Mouse (Mus musculus): ENCODE data around the gene Opcml. TPM values are rescaled to one million over a fixed set of nuclear protein-coding genes. Genes with fewer than 3 reads are reported as not detected.

Gene Opcml
- polyA plus RNA-seq, 1 experiment from 2014 or later, result 2.5 TPM

GRCm38 (mm10) chr9:28737955-28738354, 947.4 kb downstream of the Opcml start:
- no peak for DNase-seq (ENCODE audit: low spot score)
- Histone ChIP-seq H3K36me3 (no peaks in the 10 kb centered on the region), H3K9me3 (no peaks in the 10 kb centered on the region), H3K4me3 (no peak overlapping the region), H3K27me3 (ENCODE audit: insufficient read depth, poor library complexity, severe bottlenecking) (no peaks in the 10 kb centered on the region), H3K4me1 (replicated peaks) (no peaks in the 10 kb centered on the region), H3K27ac (no peak overlapping the region)
- 93% methylated on average over 2 of the region's 2 CpGs for WGBS

- WGBS, result 67% methylated on average over 1 of the region's 1 CpGs
- Histone ChIP-seq H3K4me1 (replicated peaks) (no peaks in the 10 kb centered on the region), H3K27me3 (ENCODE audit: insufficient read depth, poor library complexity, severe bottlenecking) (no peaks in the 10 kb centered on the region), H3K27ac (no peak overlapping the region), H3K36me3 (no peaks in the 10 kb centered on the region), H3K4me3 (no peak overlapping the region), H3K9me3 (no peaks in the 10 kb centered on the region)
- DNase-seq (ENCODE audit: low spot score), result no peak
Observed at GRCm38 (mm10) chr9:28738451-28738860, 947.9 kb downstream of the Opcml start.

GRCm38 (mm10) chr9:28744771-28745170, 954.2 kb downstream of the Opcml start:
- no peak for DNase-seq (ENCODE audit: low spot score)
- H3K4me3 ChIP-seq, result no peak overlapping the region
- 89% methylated on average over 3 of the region's 3 CpGs for WGBS

GRCm38 (mm10) chr9:28748902-28749301, 958.3 kb downstream of the Opcml start:
- H3K4me1 ChIP-seq (replicated peaks), result no peaks in the 10 kb centered on the region
- H3K27ac ChIP-seq, result no peak overlapping the region

More at GRCm38 (mm10) chr9:28744771-28745170, 954.2 kb downstream of the Opcml start:
- no peak overlapping the region for H3K27ac ChIP-seq
- no peaks in the 10 kb centered on the region for H3K9me3 ChIP-seq
- H3K27me3 ChIP-seq (ENCODE audit: insufficient read depth, poor library complexity, severe bottlenecking), result no peaks in the 10 kb centered on the region
- no peaks in the 10 kb centered on the region for H3K36me3 ChIP-seq
- H3K4me1 ChIP-seq (replicated peaks), result no peaks in the 10 kb centered on the region

GRCm38 (mm10) chr9:28752908-28753307, 962.3 kb downstream of the Opcml start:
- WGBS, result 78% methylated on average over 5 of the region's 5 CpGs
- Histone ChIP-seq H3K9me3 (no peaks in the 10 kb centered on the region), H3K36me3 (no peaks in the 10 kb centered on the region), H3K4me1 (replicated peaks) (no peaks in the 10 kb centered on the region), H3K27ac (no peak overlapping the region), H3K27me3 (ENCODE audit: insufficient read depth, poor library complexity, severe bottlenecking) (no peaks in the 10 kb centered on the region), H3K4me3 (no peak overlapping the region)
- no peak for DNase-seq (ENCODE audit: low spot score)

More at GRCm38 (mm10) chr9:28748902-28749301, 958.3 kb downstream of the Opcml start:
- H3K4me3 ChIP-seq, result no peak overlapping the region
- no peaks in the 10 kb centered on the region for H3K36me3 ChIP-seq
- 68% methylated on average over 2 of the region's 2 CpGs for WGBS
- no peaks in the 10 kb centered on the region for H3K27me3 ChIP-seq (ENCODE audit: insufficient read depth, poor library complexity, severe bottlenecking)
- peak; percentile 24 for DNase-seq (ENCODE audit: low spot score)
- H3K9me3 ChIP-seq, result no peaks in the 10 kb centered on the region

GRCm38 (mm10) chr9:28756841-28757451, 966.4 kb downstream of the Opcml start:
- H3K36me3 ChIP-seq, result no peaks in the 10 kb centered on the region
- peak; percentile 9 for DNase-seq (ENCODE audit: low spot score)
- H3K4me1 ChIP-seq (replicated peaks), result no peaks in the 10 kb centered on the region
- WGBS, result 80% methylated on average over 4 of the region's 4 CpGs
- no peaks in the 10 kb centered on the region for H3K9me3 ChIP-seq
- no peak overlapping the region for H3K4me3 ChIP-seq
- no peaks in the 10 kb centered on the region for H3K27me3 ChIP-seq (ENCODE audit: insufficient read depth, poor library complexity, severe bottlenecking)
- no peak overlapping the region for H3K27ac ChIP-seq

- 89% methylated on average over 4 of the region's 4 CpGs for WGBS
Observed at GRCm38 (mm10) chr9:28761460-28761859, 970.9 kb downstream of the Opcml start.

GRCm38 (mm10) chr9:28764149-28764548, 973.6 kb downstream of the Opcml start:
- DNase-seq (ENCODE audit: low spot score), result no peak
- H3K4me3 ChIP-seq, result no peak overlapping the region
- no peak overlapping the region for H3K27ac ChIP-seq
- no peaks in the 10 kb centered on the region for H3K4me1 ChIP-seq (replicated peaks)
- WGBS, result 89% methylated on average over 1 of the region's 1 CpGs
- H3K27me3 ChIP-seq (ENCODE audit: insufficient read depth, poor library complexity, severe bottlenecking), result no peaks in the 10 kb centered on the region
- no peaks in the 10 kb centered on the region for H3K36me3 ChIP-seq
- no peaks in the 10 kb centered on the region for H3K9me3 ChIP-seq

More at GRCm38 (mm10) chr9:28761460-28761859, 970.9 kb downstream of the Opcml start:
- no peaks in the 10 kb centered on the region for H3K4me1 ChIP-seq (replicated peaks)
- H3K36me3 ChIP-seq, result no peaks in the 10 kb centered on the region
- DNase-seq (ENCODE audit: low spot score), result no peak
- H3K27ac ChIP-seq, result no peak overlapping the region
- H3K4me3 ChIP-seq, result no peak overlapping the region
- H3K9me3 ChIP-seq, result no peaks in the 10 kb centered on the region
- H3K27me3 ChIP-seq (ENCODE audit: insufficient read depth, poor library complexity, severe bottlenecking), result no peaks in the 10 kb centered on the region

GRCm38 (mm10) chr9:28776517-28777503, 986.2 kb downstream of the Opcml start:
- WGBS, result 85% methylated on average over 10 of the region's 10 CpGs
- DNase-seq (ENCODE audit: low spot score), result no peak
- no peak overlapping the region for H3K27ac ChIP-seq
- H3K4me1 ChIP-seq (replicated peaks), result peaks cover 9% of the 10 kb centered on the region
- no peak overlapping the region for H3K4me3 ChIP-seq
- H3K27me3 ChIP-seq (ENCODE audit: insufficient read depth, poor library complexity, severe bottlenecking), result no peaks in the 10 kb centered on the region
- no peaks in the 10 kb centered on the region for H3K36me3 ChIP-seq
- H3K9me3 ChIP-seq, result no peaks in the 10 kb centered on the region; the same call in 1 of the 2 replicates

- H3K4me3 ChIP-seq, result no peak overlapping the region
- H3K4me1 ChIP-seq (replicated peaks), result peaks cover 3% of the 10 kb centered on the region; the same call in 1 of the 2 replicates
- no peak overlapping the region for H3K27ac ChIP-seq
- no peak for DNase-seq (ENCODE audit: low spot score)
- H3K9me3 ChIP-seq, result no peaks in the 10 kb centered on the region
- H3K36me3 ChIP-seq, result no peaks in the 10 kb centered on the region
- H3K27me3 ChIP-seq (ENCODE audit: insufficient read depth, poor library complexity, severe bottlenecking), result no peaks in the 10 kb centered on the region
- WGBS, result 69% methylated on average over 4 of the region's 4 CpGs
Observed at GRCm38 (mm10) chr9:28783834-28784233, 993.3 kb downstream of the Opcml start.

GRCm38 (mm10) chr9:28789439-28789838, 998.9 kb downstream of the Opcml start:
- H3K4me1 ChIP-seq (replicated peaks), result no peaks in the 10 kb centered on the region
- H3K27ac ChIP-seq, result no peak overlapping the region
- no peak for DNase-seq (ENCODE audit: low spot score)

GRCm38 (mm10) chr9:28800100-28800499, 1009.5 kb downstream of the Opcml start:
- Histone ChIP-seq H3K9me3 (no peaks in the 10 kb centered on the region), H3K4me1 (replicated peaks) (peaks cover 19% of the 10 kb centered on the region), H3K4me3 (no peak overlapping the region), H3K27ac (no peak overlapping the region), H3K36me3 (no peaks in the 10 kb centered on the region), H3K27me3 (ENCODE audit: insufficient read depth, poor library complexity, severe bottlenecking) (no peaks in the 10 kb centered on the region)
- WGBS, result 4% methylated on average over 2 of the region's 2 CpGs
- peak; percentile 10 for DNase-seq (ENCODE audit: low spot score)

More at GRCm38 (mm10) chr9:28789439-28789838, 998.9 kb downstream of the Opcml start:
- H3K27me3 ChIP-seq (ENCODE audit: insufficient read depth, poor library complexity, severe bottlenecking), result no peaks in the 10 kb centered on the region
- no peaks in the 10 kb centered on the region for H3K36me3 ChIP-seq
- H3K9me3 ChIP-seq, result no peaks in the 10 kb centered on the region
- 86% methylated on average over 1 of the region's 1 CpGs for whole genome bisulfite sequencing
- no peak overlapping the region for H3K4me3 ChIP-seq

GRCm38 (mm10) chr9:28806666-28807065, 1016.1 kb downstream of the Opcml start:
- no peak for DNase-seq (ENCODE audit: low spot score)
- no peaks in the 10 kb centered on the region for H3K36me3 ChIP-seq
- H3K27me3 ChIP-seq (ENCODE audit: insufficient read depth, poor library complexity, severe bottlenecking), result no peaks in the 10 kb centered on the region

More at GRCm38 (mm10) chr9:28806666-28807065, 1016.1 kb downstream of the Opcml start:
- H3K27ac ChIP-seq, result no peak overlapping the region
- no peak overlapping the region for H3K4me3 ChIP-seq
- H3K9me3 ChIP-seq, result no peaks in the 10 kb centered on the region
- H3K4me1 ChIP-seq (replicated peaks), result no peaks in the 10 kb centered on the region

All from hindbrain, embryonic 10.5 days (tissue).